Mouse (Mus musculus): ENCODE measurements around the gene Garem2. TPM values are rescaled to one million over a fixed set of nuclear protein-coding genes. Genes with fewer than 3 reads are reported as not detected.

Gene Garem2
- polyA plus RNA-seq, 1 experiment from 2014 or later = 0.02 TPM

DNA sequence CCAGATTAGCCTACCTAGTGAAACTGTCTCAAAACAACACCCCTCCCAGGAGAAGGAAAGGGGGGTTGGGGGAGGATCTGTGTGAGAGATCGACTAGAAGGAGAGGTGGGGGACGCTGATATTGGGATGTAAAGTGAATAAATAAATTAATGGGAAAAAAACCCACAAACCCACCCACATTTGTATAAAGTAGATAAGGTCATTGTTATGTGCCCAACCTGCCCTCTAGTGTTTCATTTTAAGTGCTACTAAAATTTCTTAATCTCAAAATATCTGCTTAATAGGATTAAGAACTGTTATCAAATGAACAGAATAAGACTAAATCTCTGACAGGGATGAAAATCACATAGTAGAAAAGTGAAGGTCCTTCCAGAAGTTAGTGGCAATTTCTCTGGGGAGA lies 10.6 kb upstream of the Garem2 start:
- Histone ChIP-seq H3K27me3 (ENCODE audit: control insufficient read depth, insufficient read depth, low read depth, low read length) (no peaks in the 10 kb centered on the region), H3K27ac (ENCODE audit: low read length) (no peak overlapping the region), H3K9ac (ENCODE audit: low read depth, low read length) (no peak overlapping the region), H3K4me2 (ENCODE audit: low read depth, low read length) (no peak overlapping the region), H3K4me1 (ENCODE audit: control insufficient read depth, low read depth, low read length) (no peaks in the 10 kb centered on the region), H3K4me3 (ENCODE audit: low read depth, low read length) (no peak overlapping the region), H3K9me3 (replicated peaks; ENCODE audit: control insufficient read depth, low read length) (no peaks in the 10 kb centered on the region), H3K36me3 (ENCODE audit: control insufficient read depth, insufficient read depth) (no peaks in the 10 kb centered on the region)
- 31% methylated on average over 2 of the region's 2 CpGs for WGBS (ENCODE audit: insufficient replicate concordance)
- ATAC-seq (ENCODE audit: low read depth) = no peak

DNA sequence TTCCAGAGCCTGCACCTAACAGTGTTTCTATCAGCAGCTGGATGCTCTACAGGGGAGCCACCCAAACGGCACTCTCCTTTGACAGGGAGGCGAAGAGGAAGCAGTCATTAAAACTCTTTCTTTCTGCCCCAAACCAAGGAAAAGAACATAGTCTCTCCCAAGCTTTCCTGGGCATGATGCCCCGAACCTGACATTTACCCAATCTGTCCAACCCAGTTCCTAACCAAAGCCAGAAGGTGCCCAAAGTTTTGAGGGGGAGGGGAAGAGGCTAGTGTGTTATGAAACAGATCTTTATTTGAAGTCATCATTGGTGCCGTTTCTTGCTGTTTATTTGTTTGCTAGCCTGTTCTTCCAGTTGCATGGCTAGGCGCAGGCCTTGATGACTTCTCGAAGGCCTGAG lies 9.2 kb upstream of the Garem2 start:
- Histone ChIP-seq H3K9ac (ENCODE audit: low read depth, low read length) (no peak overlapping the region), H3K9me3 (replicated peaks; ENCODE audit: control insufficient read depth, low read length) (no peaks in the 10 kb centered on the region), H3K4me1 (ENCODE audit: control insufficient read depth, low read depth, low read length) (no peaks in the 10 kb centered on the region), H3K4me3 (ENCODE audit: low read depth, low read length) (no peak overlapping the region), H3K4me2 (ENCODE audit: low read depth, low read length) (no peak overlapping the region), H3K27ac (ENCODE audit: low read length) (no peak overlapping the region), H3K36me3 (ENCODE audit: control insufficient read depth, insufficient read depth) (no peaks in the 10 kb centered on the region), H3K27me3 (ENCODE audit: control insufficient read depth, insufficient read depth, low read depth, low read length) (no peaks in the 10 kb centered on the region)
- no peak for ATAC-seq (ENCODE audit: low read depth)
- 54% methylated on average over 6 of the region's 6 CpGs for WGBS (ENCODE audit: insufficient replicate concordance)

- H3K9me3 ChIP-seq (replicated peaks; ENCODE audit: control insufficient read depth, low read length) = no peaks in the 10 kb centered on the region
- H3K36me3 ChIP-seq (ENCODE audit: control insufficient read depth, insufficient read depth) = no peaks in the 10 kb centered on the region
- peaks cover 5% of the 10 kb centered on the region for H3K27me3 ChIP-seq (ENCODE audit: control insufficient read depth, insufficient read depth, low read depth, low read length)
- H3K4me3 ChIP-seq (ENCODE audit: low read depth, low read length) = no peak overlapping the region
- no peaks in the 10 kb centered on the region for H3K4me1 ChIP-seq (ENCODE audit: control insufficient read depth, low read depth, low read length)
- no peak for ATAC-seq (ENCODE audit: low read depth)
- no peak overlapping the region for H3K4me2 ChIP-seq (ENCODE audit: low read depth, low read length)
- H3K9ac ChIP-seq (ENCODE audit: low read depth, low read length) = no peak overlapping the region
- H3K27ac ChIP-seq (ENCODE audit: low read length) = no peak overlapping the region
- 68% methylated on average over 1 of the region's 1 CpGs for WGBS (ENCODE audit: insufficient replicate concordance)
These were observed 6.7 kb upstream of the Garem2 start for GRCm38 (mm10) chr5:30098260-30098659.

GRCm38 (mm10) chr5:30103340-30103739 lies 1.6 kb upstream of the Garem2 start:
- no peak overlapping the region for H3K27ac ChIP-seq (ENCODE audit: low read length)
- peaks cover 55% of the 10 kb centered on the region for H3K27me3 ChIP-seq (ENCODE audit: control insufficient read depth, insufficient read depth, low read depth, low read length)
- WGBS (ENCODE audit: insufficient replicate concordance) = 56% methylated on average over 3 of the region's 3 CpGs
- no peak for ATAC-seq (ENCODE audit: low read depth)
- no peak overlapping the region for H3K9ac ChIP-seq (ENCODE audit: low read depth, low read length)
- H3K4me1 ChIP-seq (ENCODE audit: control insufficient read depth, low read depth, low read length) = peaks cover 3% of the 10 kb centered on the region
- H3K9me3 ChIP-seq (replicated peaks; ENCODE audit: control insufficient read depth, low read length) = no peaks in the 10 kb centered on the region
- H3K4me3 ChIP-seq (ENCODE audit: low read depth, low read length) = no peak overlapping the region
- no peak overlapping the region for H3K4me2 ChIP-seq (ENCODE audit: low read depth, low read length)
- no peaks in the 10 kb centered on the region for H3K36me3 ChIP-seq (ENCODE audit: control insufficient read depth, insufficient read depth)

- H3K9ac ChIP-seq (ENCODE audit: low read depth, low read length) = no peak overlapping the region
- H3K4me1 ChIP-seq (ENCODE audit: control insufficient read depth, low read depth, low read length) = peaks cover 3% of the 10 kb centered on the region
- WGBS (ENCODE audit: insufficient replicate concordance) = 1% methylated on average over 12 of the region's 12 CpGs
- no peaks in the 10 kb centered on the region for H3K9me3 ChIP-seq (replicated peaks; ENCODE audit: control insufficient read depth, low read length)
- no peaks in the 10 kb centered on the region for H3K36me3 ChIP-seq (ENCODE audit: control insufficient read depth, insufficient read depth)
- no peak for ATAC-seq (ENCODE audit: low read depth)
- peak overlapping the region; percentile 49; the same call in 1 of the 2 replicates for H3K4me2 ChIP-seq (ENCODE audit: low read depth, low read length)
- H3K4me3 ChIP-seq (ENCODE audit: low read depth, low read length) = no peak overlapping the region
- no peak overlapping the region for H3K27ac ChIP-seq (ENCODE audit: low read length)
- H3K27me3 ChIP-seq (ENCODE audit: control insufficient read depth, insufficient read depth, low read depth, low read length) = peaks cover 57% of the 10 kb centered on the region
These were observed 622 bp upstream of the Garem2 start for GRCm38 (mm10) chr5:30104339-30104738.

DNA sequence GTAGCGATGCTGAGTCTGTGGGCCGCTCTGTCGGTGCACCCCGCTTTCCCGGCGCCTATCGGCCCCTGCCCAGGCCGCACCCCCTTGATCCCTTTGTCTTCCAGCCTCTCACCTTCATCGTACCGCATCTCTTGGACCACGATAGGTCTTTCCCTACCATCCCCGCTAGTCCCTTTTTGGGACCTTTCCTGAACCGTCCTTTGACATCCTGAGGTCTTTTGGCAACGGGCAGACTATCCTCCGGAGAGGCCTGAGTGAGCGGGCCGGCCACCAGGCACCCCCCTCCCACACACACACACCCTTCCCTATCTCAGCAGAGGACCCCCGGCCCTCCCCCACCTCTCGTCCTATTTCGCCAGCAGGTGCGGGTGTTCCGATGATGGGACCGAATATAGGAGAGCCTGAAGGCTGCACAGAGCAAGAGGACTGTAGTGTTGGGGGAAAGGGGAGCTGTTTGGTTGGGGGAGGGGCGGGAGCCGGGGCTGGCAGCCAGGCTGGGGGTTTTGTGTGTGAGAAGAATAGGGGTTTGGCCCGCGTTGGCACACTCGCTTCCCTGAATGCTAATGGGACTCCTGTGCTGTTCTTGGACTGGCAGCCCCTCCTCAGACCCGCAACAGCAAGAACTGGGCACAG lies 823 bp downstream of the Garem2 start, which contains the start of gene 3110082J24Rik:
Gene 3110082J24Rik (minus strand): TSS at position 419 of the 633 bp plus-strand sequence.
- Histone ChIP-seq H3K4me2 (ENCODE audit: low read depth, low read length) (peak within 1 kb of the TSS; percentile 49), H3K4me1 (ENCODE audit: control insufficient read depth, low read depth, low read length) (peaks cover 7% of the 10 kb centered on the region), H3K36me3 (ENCODE audit: control insufficient read depth, insufficient read depth) (no peaks in the 10 kb centered on the region), H3K9me3 (replicated peaks; ENCODE audit: control insufficient read depth, low read length) (no peaks in the 10 kb centered on the region), H3K27me3 (ENCODE audit: control insufficient read depth, insufficient read depth, low read depth, low read length) (peaks cover 71% of the 10 kb centered on the region), H3K9ac (ENCODE audit: low read depth, low read length) (no peak within 1 kb of the TSS), H3K27ac (ENCODE audit: low read length) (no peak within 1 kb of the TSS), H3K4me3 (ENCODE audit: low read depth, low read length) (peak within 1 kb of the TSS; percentile 44)
- ATAC-seq (ENCODE audit: low read depth) = no peak
- 3% methylated on average over 29 of the region's 29 CpGs for WGBS (ENCODE audit: insufficient replicate concordance)

DNA sequence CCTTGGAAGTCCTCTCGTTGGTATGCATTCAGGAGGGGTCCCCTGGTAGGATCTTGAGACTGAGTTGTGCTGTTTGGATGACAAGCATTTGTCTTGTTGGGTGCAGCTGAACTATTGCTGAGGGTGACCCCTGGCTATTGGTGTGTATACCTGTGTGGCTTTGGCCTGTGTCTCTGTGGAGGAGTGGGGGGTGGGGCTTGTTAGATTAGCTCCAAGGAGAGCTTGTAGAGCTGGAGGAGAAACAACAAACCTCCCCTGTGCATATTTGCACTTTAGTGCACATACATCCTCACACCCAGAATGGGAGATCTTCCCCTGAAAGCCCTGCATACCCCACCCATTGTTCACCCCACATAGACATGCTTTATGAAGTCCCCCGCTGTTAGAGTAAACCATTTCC lies 1.8 kb downstream of the Garem2 start:
- WGBS (ENCODE audit: insufficient replicate concordance) = 31% methylated on average over 2 of the region's 2 CpGs
- ATAC-seq (ENCODE audit: low read depth) = no peak

GRCm38 (mm10) chr5:30107186-30107585 lies 2.2 kb downstream of the Garem2 start:
- no peak overlapping the region for H3K9ac ChIP-seq (ENCODE audit: low read depth, low read length)
- peaks cover 12% of the 10 kb centered on the region for H3K4me1 ChIP-seq (ENCODE audit: control insufficient read depth, low read depth, low read length)
- H3K36me3 ChIP-seq (ENCODE audit: control insufficient read depth, insufficient read depth) = no peaks in the 10 kb centered on the region
- H3K9me3 ChIP-seq (replicated peaks; ENCODE audit: control insufficient read depth, low read length) = no peaks in the 10 kb centered on the region
- H3K27me3 ChIP-seq (ENCODE audit: control insufficient read depth, insufficient read depth, low read depth, low read length) = peaks cover 82% of the 10 kb centered on the region
- WGBS (ENCODE audit: insufficient replicate concordance) = 20% methylated on average over 7 of the region's 7 CpGs
- no peak overlapping the region for H3K4me2 ChIP-seq (ENCODE audit: low read depth, low read length)
- H3K4me3 ChIP-seq (ENCODE audit: low read depth, low read length) = no peak overlapping the region
- H3K27ac ChIP-seq (ENCODE audit: low read length) = no peak overlapping the region
- no peak for ATAC-seq (ENCODE audit: low read depth)

More for the DNA sequence above, 1.8 kb downstream of the Garem2 start:
- Histone ChIP-seq H3K4me3 (ENCODE audit: low read depth, low read length) (no peak overlapping the region), H3K9ac (ENCODE audit: low read depth, low read length) (no peak overlapping the region), H3K4me1 (ENCODE audit: control insufficient read depth, low read depth, low read length) (peaks cover 12% of the 10 kb centered on the region), H3K4me2 (ENCODE audit: low read depth, low read length) (no peak overlapping the region), H3K27me3 (ENCODE audit: control insufficient read depth, insufficient read depth, low read depth, low read length) (peaks cover 80% of the 10 kb centered on the region), H3K27ac (ENCODE audit: low read length) (no peak overlapping the region), H3K9me3 (replicated peaks; ENCODE audit: control insufficient read depth, low read length) (no peaks in the 10 kb centered on the region), H3K36me3 (ENCODE audit: control insufficient read depth, insufficient read depth) (no peaks in the 10 kb centered on the region)

DNA sequence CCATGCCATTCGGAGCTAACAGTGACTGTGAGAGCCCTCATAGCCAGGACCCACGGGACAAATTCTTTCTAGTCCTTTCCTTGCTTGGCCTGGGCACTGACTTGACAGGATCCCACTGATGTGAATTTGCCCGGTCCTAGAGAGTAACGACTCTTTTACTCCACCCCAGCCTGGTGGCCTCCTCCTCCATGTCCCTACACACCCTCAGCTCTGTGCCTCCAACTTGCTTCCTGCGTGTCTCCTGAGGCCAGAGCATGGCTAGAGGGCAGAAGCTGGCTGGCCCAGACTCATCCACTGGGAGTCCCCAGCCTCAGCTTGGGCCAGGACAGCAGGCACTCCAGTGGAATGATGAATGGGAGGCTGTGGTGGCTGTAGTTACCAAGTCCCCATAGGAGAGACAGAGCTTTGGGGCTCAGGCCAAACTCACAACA lies 2.7 kb downstream of the Garem2 start:
- Histone ChIP-seq H3K36me3 (ENCODE audit: control insufficient read depth, insufficient read depth) (no peaks in the 10 kb centered on the region), H3K27me3 (ENCODE audit: control insufficient read depth, insufficient read depth, low read depth, low read length) (peaks cover 83% of the 10 kb centered on the region), H3K9me3 (replicated peaks; ENCODE audit: control insufficient read depth, low read length) (no peaks in the 10 kb centered on the region), H3K9ac (ENCODE audit: low read depth, low read length) (no peak overlapping the region), H3K27ac (ENCODE audit: low read length) (no peak overlapping the region), H3K4me2 (ENCODE audit: low read depth, low read length) (no peak overlapping the region), H3K4me3 (ENCODE audit: low read depth, low read length) (no peak overlapping the region), H3K4me1 (ENCODE audit: control insufficient read depth, low read depth, low read length) (peaks cover 12% of the 10 kb centered on the region)
- ATAC-seq (ENCODE audit: low read depth) = no peak
- 13% methylated on average over 5 of the region's 5 CpGs for WGBS (ENCODE audit: insufficient replicate concordance)
